Mouse (Mus musculus) limb, embryonic 12.5 days (tissue): ENCODE measurements around the gene Gng8. TPM values are rescaled to one million over a fixed set of nuclear protein-coding genes. Genes with fewer than 3 reads are reported as not detected.

Experiments
- ATAC-seq: fragments of 200-750 bp; cut with Nextera tagmentation; 2 replicates; pipeline ENCODE4 v1.8.0; 2017; ENCODE audit warnings: low read depth, moderate TSS enrichment; ENCODE audit not compliant: insufficient number of reproducible peaks, insufficient read depth, low FRiP score, low TSS enrichment
- H3K27ac ChIP-seq: fragments of 300-500 bp; sonication (generic); 2 replicates; pipeline ENCODE4 v1.5.1; 2016; ENCODE audit warnings: mild to moderate bottlenecking, moderate library complexity
- H3K27me3 ChIP-seq: fragments of 300-500 bp; sonication (generic); 2 replicates; pipeline ENCODE4 v1.6.1; 2016; ENCODE audit warnings: mild to moderate bottlenecking, moderate library complexity
- H3K36me3 ChIP-seq: fragments of 300-500 bp; sonication (generic); 2 replicates; pipeline ENCODE4 v1.6.1; 2016; ENCODE audit warnings: mild to moderate bottlenecking, moderate library complexity
- H3K4me1 ChIP-seq: fragments of 300-500 bp; sonication (generic); replicated peaks from 2 replicates; pipeline ENCODE4 v1.6.1; 2016
- H3K4me2 ChIP-seq: fragments of 300-500 bp; sonication (generic); 2 replicates; pipeline ENCODE4 v1.6.1; 2016; ENCODE audit warnings: mild to moderate bottlenecking, moderate library complexity
- H3K4me3 ChIP-seq: fragments of 300-500 bp; sonication (generic); replicated peaks from 2 replicates; pipeline ENCODE4 v1.5.1; 2016; ENCODE audit warnings: mild to moderate bottlenecking
- H3K9ac ChIP-seq: fragments of 300-500 bp; sonication (generic); replicated peaks from 2 replicates; pipeline ENCODE4 v1.6.1; 2016; ENCODE audit warnings: mild to moderate bottlenecking, moderate library complexity
- H3K9me3 ChIP-seq: fragments of 300-500 bp; sonication (generic); 2 replicates; pipeline ENCODE4 v1.6.1; 2016; ENCODE audit warnings: mild to moderate bottlenecking, moderate library complexity
- WGBS: fragments of 180-500 bp; shearing (Covaris S2); methylation state at CpG from one replicate; pipeline ENCODE4 v1.1.7; 2016; 5-methylcytosine and 5-hydroxymethylcytosine counted together
- polyA plus RNA-seq: library from polyadenylated mRNA; unstranded; fragments of >200 nt; fragmentation: Nextera tagmentation; extraction: Ambion mirVana; gene quantifications from 2 replicates; pipeline ENCODE4 v1.2.1, GENCODE M21; 2016

Gene Gng8
- polyA plus RNA-seq, 1 experiment from 2014 or later, result 13.2 TPM

- Histone ChIP-seq H3K4me3 (peak overlapping the region; percentile 62), H3K4me2 (peak overlapping the region; percentile 71), H3K4me1 (peaks cover 57% of the 10 kb centered on the region), H3K9me3 (no peaks in the 10 kb centered on the region), H3K9ac (peak overlapping the region; percentile 76), H3K27me3 (peaks cover 50% of the 10 kb centered on the region), H3K27ac (peak overlapping the region; percentile 53; the same call in 1 of the 2 replicates), H3K36me3 (no peaks in the 10 kb centered on the region)
- ATAC-seq, result no peak; the same call in 1 of the 2 replicates
- WGBS, result 3% methylated on average over 22 of the region's 22 CpGs
These were observed 53.3 kb downstream of the Gng8 start for GRCm38 (mm10) chr7:16944808-16945315.

Other genes with a start within 250 kb of the Gng8 start
- gene Ceacam15, start 216.1 kb upstream of the Gng8 start, polyA plus RNA-seq, result not detected in 2 replicates
- not detected in 2 replicates for gene Ceacam9, start 169.9 kb upstream of the Gng8 start, polyA plus RNA-seq
- 239 and 245 TPM in 2 replicates for gene Ap2s1, start 153.4 kb upstream of the Gng8 start, polyA plus RNA-seq
- gene Slc1a5, start 110.4 kb upstream of the Gng8 start, polyA plus RNA-seq, result 43.7 and 48.7 TPM in 2 replicates
- gene Strn4, start 75.9 kb upstream of the Gng8 start, polyA plus RNA-seq, result 148 and 155 TPM in 2 replicates
- 33.1 and 34.8 TPM in 2 replicates for gene Fkrp, start 75.1 kb upstream of the Gng8 start, polyA plus RNA-seq
- 16.0 and 16.2 TPM in 2 replicates for gene Prkd2, start 48.9 kb upstream of the Gng8 start, polyA plus RNA-seq
- gene Dact3, start 16.5 kb upstream of the Gng8 start, polyA plus RNA-seq, result 9.8 and 12.5 TPM in 2 replicates
- 0.96 and 1.1 TPM in 2 replicates for gene Ptgir, start 14.7 kb downstream of the Gng8 start, polyA plus RNA-seq
- 108 and 123 TPM in 2 replicates for gene Calm3, start 32.3 kb downstream of the Gng8 start, polyA plus RNA-seq
- gene Pnmal2, start 52.9 kb downstream of the Gng8 start, polyA plus RNA-seq, result 16.6 and 16.9 TPM in 2 replicates
- gene Pnmal1, start 67.9 kb downstream of the Gng8 start, polyA plus RNA-seq, result 1.4 and 1.5 TPM in 2 replicates
- 0.26 and 0.32 TPM in 2 replicates for gene Gm42372, start 91.3 kb downstream of the Gng8 start, polyA plus RNA-seq
- gene Ccdc8, start 100.9 kb downstream of the Gng8 start, polyA plus RNA-seq, result 22.1 and 35.2 TPM in 2 replicates
- gene Ppp5c, start 136.1 kb downstream of the Gng8 start, polyA plus RNA-seq, result 126 TPM in 2 replicates
- 10.8 and 11.3 TPM in 2 replicates for gene Hif3a, start 170.6 kb downstream of the Gng8 start, polyA plus RNA-seq
- 0.12 and 0.14 TPM in 2 replicates for gene Psg16, start 182.3 kb downstream of the Gng8 start, polyA plus RNA-seq